ENCODE assay signal across 8 mouse cellular contexts in the genomic region with DNA sequence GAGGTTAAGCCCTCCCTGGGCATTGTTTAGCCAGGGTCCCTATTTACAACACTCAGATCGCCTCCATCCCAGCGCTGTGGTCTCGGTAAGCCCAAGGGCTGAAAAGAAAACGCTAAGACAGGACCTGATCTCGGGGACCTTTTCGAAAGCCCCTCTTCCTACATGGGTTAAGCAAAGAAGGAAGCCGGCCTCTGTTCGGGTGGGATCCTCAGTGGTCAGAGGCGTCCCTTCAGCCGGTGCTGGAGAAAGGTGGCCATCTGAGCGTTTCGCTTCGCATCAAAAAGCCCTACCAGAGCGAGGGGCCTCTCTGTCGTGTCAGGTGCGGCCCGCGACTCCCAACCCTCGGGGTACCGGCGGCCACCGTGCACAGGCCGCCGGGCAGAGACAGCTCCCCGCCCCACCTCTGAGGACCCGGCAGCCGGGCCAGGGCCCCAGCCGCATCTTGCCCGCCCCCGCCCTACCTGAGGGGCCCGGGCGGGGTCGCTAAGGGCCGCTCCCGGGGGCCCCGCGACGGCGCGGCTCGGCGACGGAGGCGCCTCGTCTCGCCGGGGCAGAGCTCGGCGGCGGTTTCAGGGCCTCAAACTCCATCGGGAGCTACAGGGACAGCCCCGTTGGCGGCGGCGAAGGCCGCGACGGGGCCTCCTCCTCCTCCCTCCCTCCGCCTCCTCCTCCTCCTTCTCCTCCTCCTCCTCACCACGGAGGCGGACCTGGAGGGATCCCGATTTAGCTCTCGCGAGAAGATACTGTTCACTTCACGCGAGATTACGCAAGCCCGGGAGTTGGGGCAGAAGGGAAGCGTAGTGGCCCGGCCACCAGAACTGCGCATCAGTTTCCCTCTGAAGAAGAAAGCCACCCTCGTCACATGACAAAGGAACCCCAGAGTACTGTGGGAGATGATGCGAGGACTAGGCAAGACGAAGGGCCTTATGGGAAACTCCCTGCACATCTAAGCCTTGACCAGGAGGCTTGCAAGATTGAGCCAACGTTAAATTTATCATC. TPM values are rescaled to one million over a fixed set of nuclear protein-coding genes. Genes with fewer than 3 reads are reported as not detected.
DNase-seq lines count a peak whose midpoint lies in the region; ATAC-seq lines count a peak whose summit lies in the region.

Rc3h2 (minus strand) TSS at position 598 of the 999 bp plus-strand sequence.

- ATAC-seq in intestine, embryonic 14.5 days (replicated peaks; ENCODE audit: low FRiP score, low TSS enrichment, low read depth) = peak; percentile 99

- under 1% methylated on average over 58 of the region's 75 CpGs for WGBS in intestine, embryonic 14.5 days

- H3K27me3 ChIP-seq in intestine, embryonic 14.5 days (replicated peaks; ENCODE audit: control insufficient read depth, insufficient read depth, low read length) = no peaks in the 10 kb centered on the region

- peak within 1 kb of the TSS; percentile 87 for H3K4me2 ChIP-seq in intestine, embryonic 14.5 days (ENCODE audit: low read length)

- peak within 1 kb of the TSS; percentile 97 for H3K9ac ChIP-seq in intestine, embryonic 14.5 days (ENCODE audit: low read length)

- H3K27ac ChIP-seq in intestine, embryonic 14.5 days (ENCODE audit: low read depth) = peak within 1 kb of the TSS; percentile 94

- intact Hi-C loops in left cerebral cortex, postnatal 14 days (cut with DNase I) = no loop called here

- peak; percentile 86 for DNase-seq in adrenal gland, adult 18-20 months (ENCODE audit: low spot score in 2 of 2)
- DNase-seq in embryo, embryonic 11 days = peak; percentile 98
- DNase-seq in gastrocnemius, postnatal 25 days = peak; percentile 94
- DNase-seq in intestine, embryonic 14.5 days (ENCODE audit: low spot score) = peak; percentile 95
- peak; percentile 96 to 98 for DNase-seq in left cerebral cortex, postnatal 14 days (ENCODE audit: low spot score in 2 of 2)
- DNase-seq in mesoderm, embryonic 11.5 days (ENCODE audit: low read depth, low spot score) = peak; percentile 99
- DNase-seq in right cerebral cortex, postnatal 36 days (ENCODE audit: low spot score in 2 of 2) = peak; percentile 92 to 95
- peak; percentile 96 for DNase-seq in yolk sac, embryonic 10.5 days (ENCODE audit: low spot score)

- H3K9me3 ChIP-seq in intestine, embryonic 14.5 days (ENCODE audit: control insufficient read depth, low read length) = no peaks in the 10 kb centered on the region

- H3K36me3 ChIP-seq in intestine, embryonic 14.5 days (ENCODE audit: control insufficient read depth, insufficient read depth, low read length) = peaks cover 12% of the 10 kb centered on the region; the same call in 1 of the 2 replicates

- H3K4me3 ChIP-seq in intestine, embryonic 14.5 days (ENCODE audit: low read depth, low read length) = peak within 1 kb of the TSS; percentile 70

- H3K4me1 ChIP-seq in intestine, embryonic 14.5 days (replicated peaks; ENCODE audit: control insufficient read depth, insufficient read depth, low read length) = peaks cover 8% of the 10 kb centered on the region; the same call in 1 of the 2 replicates

RNA-seq across cellular contexts. Expression of gene Rc3h2, which starts in this region (rescaled TPM):
- 10 to 100 TPM; 37.7 to 38.1 TPM for total RNA-seq in adrenal gland, adult 18-20 months (2021)
- total RNA-seq in gastrocnemius, postnatal 25 days (2021) = 10 to 100 TPM; 33.4 to 40.7 TPM
- 16.4 and 19.1 TPM in 2 replicates for polyA plus RNA-seq in intestine, embryonic 14.5 days (2014; fragmentation: Nextera tagmentation; extraction: Ambion mirVana)
- 10 to 100 TPM; 81.1 to 92.8 TPM for total RNA-seq in left cerebral cortex, postnatal 14 days (2021)

Comparison
In these comparisons a context has a peak if more than half of its experiments do, and no peak if none do; other contexts are left out.
1. Peak in every context shown above with its lines: DNase-seq, ATAC-seq, H3K4me3 ChIP-seq and H3K27ac ChIP-seq.